Mouse (Mus musculus) cerebral cortex, adult 2 months (tissue): ENCODE data around the gene Ntrk2.

ENCODE experiments used
- WGBS: fragments of 180-500 bp; shearing (Covaris S2); methylation state at CpG from one replicate; pipeline ENCODE4 v1.1.7; 2018; 5-methylcytosine and 5-hydroxymethylcytosine counted together

Gene Ntrk2

DNA sequence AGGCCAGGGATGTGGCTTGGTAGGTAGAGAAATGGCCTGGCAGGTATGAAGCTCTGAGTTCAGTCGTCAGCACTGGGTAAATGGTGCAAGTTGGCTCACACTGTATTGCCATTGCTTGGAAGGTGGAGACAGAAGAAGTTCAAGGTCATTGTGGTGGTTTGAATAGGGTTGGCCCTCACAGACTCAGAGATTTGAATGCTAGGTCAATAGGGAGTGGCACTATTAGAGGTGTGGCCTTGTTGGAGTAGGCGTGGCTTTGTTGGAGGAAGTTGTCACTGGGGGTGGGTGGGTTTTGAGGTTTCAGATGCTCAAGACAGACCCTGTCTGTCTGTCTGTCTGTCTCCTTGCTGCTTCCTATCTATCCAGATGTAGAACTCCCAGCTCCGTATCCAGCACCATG is 159.5 kb downstream of the Ntrk2 start:
- WGBS = 91% methylated on average over 3 of the region's 3 CpGs

- WGBS = 49% methylated on average over 3 of the region's 3 CpGs
Observed at GRCm38 (mm10) chr13:58966466-58966865, 160.1 kb downstream of the Ntrk2 start.

DNA sequence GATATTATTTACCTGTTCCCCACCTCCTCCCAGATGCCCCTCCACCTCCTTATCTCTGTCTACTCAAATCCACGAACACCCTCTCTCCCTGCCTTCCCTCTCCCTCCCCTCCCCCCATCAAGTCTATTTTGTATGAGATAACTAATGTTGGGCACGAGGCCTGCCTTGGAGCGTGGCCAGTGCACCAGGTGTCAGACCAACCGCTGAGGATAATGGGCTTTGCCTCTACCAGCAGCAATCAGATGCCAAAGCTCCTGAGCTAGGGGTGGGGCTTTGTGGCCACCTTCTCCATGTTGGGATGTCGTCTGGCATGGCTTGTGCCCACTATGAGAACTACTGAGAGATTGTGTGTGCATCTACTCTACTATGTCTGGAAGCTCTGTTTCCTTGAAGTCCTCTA is 161.8 kb downstream of the Ntrk2 start:
- WGBS = 28% methylated on average over 5 of the region's 5 CpGs

DNA sequence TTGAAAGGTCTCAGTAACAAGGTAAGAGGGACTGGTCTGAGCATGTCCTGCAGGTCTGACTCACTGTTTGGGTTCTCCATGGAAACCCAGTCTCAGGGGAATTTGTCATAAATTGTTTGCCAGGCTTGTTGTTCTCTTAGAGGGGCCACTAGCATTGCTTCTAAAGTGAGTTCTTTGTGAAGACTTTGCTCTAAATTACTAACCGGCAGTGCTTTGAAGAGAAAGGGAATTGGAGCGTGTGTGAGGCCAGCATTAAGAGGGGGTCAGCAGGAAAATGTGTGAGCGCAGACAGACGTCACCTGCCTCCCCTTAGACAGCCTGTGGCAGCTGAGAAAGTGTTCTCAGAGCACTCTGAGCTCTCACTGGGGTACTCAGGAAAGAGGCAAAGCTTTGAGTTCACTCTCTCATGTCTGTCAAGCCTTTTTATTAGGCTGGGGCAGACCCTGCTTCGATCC is 165.1 kb downstream of the Ntrk2 start:
- WGBS = 48% methylated on average over 5 of the region's 5 CpGs

DNA sequence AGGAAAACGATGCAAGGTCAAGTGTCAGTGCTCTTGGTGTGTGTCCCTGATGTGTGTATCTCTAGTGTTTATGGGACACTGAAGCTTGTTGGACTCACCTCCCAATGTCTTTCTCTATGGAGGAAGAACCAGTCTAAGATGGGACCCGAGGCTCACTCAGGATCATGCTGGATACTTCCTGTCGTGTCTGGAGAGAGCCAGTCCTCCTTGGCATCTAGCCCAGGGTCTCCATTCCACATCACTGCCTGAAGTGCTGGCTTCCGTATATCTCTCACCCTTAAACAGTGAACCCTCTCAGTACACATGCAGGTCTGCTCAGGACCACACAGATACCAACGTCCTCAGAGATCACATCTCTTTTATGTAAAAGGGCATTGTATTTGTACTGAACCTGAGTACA is 166.1 kb downstream of the Ntrk2 start:
- 33% methylated on average over 5 of the region's 5 CpGs for whole genome bisulfite sequencing

- 56% methylated on average over 5 of the region's 5 CpGs for WGBS
Observed at GRCm38 (mm10) chr13:58996447-58996846, 190.1 kb downstream of the Ntrk2 start.

- 91% methylated on average over 2 of the region's 2 CpGs for WGBS
Observed at GRCm38 (mm10) chr13:58997763-58998162, 191.4 kb downstream of the Ntrk2 start.

GRCm38 (mm10) chr13:58999373-59000053 is 193.1 kb downstream of the Ntrk2 start:
- WGBS = 39% methylated on average over 11 of the region's 11 CpGs

- WGBS = 49% methylated on average over 12 of the region's 12 CpGs
Observed at GRCm38 (mm10) chr13:59002943-59003806, 196.8 kb downstream of the Ntrk2 start.

DNA sequence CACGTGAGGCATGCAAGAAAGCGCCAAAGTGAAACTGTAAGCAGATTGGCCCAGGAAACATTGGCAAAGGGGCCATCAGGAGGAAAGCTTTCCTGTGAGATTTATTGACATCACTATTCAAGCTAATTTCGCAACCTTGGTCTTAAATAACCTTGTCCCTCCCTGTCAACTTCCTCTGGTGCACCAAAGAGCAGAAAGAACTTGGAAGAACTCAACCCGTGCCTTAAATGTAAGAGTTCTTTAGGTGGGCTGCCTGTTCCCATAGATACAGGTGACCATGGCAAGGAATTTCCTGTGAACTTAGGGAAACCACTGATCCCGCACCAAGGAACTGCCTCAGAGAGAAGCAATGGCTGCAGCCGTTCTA is 197.4 kb downstream of the Ntrk2 start:
- WGBS = 53% methylated on average over 6 of the region's 6 CpGs

DNA sequence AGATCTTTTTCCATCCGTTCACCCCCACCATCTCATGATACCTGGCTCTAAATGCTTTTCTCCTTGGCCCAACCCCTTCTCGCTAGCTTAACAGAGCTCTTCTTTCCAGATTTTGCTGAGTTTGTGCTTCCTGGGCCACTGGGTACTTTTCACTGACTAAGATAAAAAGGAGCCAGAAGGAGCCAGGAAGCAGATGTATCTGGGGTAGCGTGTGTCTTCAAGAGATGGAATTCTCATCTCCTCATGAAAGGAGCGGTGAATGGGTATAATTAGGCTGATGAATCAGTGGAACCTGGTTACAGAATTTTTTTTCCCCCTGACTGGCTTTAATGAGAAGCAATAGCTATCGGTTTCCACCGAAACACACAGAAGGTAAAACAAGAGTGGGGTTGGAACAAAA is 198.2 kb downstream of the Ntrk2 start:
- 42% methylated on average over 6 of the region's 6 CpGs for WGBS

GRCm38 (mm10) chr13:59009855-59010254 is 203.5 kb downstream of the Ntrk2 start:
- 58% methylated on average over 5 of the region's 5 CpGs for WGBS

DNA sequence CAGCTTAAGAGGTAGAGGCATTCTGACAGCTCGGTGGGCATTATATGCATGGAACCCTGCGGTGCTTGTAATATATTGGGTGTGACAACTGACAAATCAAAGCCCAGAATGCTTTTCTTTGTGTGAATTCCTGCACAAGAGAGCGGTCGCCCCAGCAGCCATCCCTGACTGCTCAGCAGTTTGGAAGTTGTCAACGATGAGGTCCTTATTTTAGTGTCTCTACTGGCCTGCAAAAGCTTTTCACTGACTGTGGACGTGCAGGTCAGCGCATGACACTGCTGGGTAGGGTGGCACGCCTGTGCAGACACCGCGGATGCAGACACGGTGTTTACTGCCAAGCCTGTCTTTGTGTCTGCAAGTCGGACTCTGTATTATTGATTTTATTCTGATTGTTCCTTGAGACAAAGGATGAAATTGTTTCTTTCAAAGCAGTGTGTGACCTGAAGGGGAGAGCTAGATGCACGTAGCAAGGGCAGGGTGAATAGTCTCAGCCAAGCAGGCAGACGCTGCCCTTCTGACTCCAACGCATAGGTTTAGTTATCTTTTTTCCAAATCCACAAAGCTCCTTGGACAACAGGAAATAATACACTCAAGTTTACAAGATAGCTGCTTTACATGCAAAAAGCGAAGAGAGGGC is 204.6 kb downstream of the Ntrk2 start:
- 20% methylated on average over 16 of the region's 16 CpGs for WGBS

DNA sequence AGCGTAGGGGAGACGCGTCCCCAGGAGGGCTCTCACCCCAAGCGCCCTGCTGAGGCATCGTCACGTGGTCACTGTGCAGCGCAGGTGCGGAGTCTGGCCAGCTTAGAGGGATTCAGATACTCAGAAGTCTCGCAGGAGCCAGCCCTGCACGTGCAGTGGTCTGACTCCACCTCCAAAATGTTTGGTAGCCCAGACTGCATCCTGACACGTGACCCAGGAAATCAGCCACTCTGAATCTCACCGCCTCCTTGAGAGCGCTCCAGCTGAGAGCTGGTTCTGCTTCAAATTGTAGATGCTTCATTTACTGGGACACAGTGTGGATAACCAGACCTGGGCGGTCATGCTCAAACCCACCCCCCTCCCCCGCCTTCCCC is 205.1 kb downstream of the Ntrk2 start:
- 3% methylated on average over 15 of the region's 15 CpGs for WGBS

DNA sequence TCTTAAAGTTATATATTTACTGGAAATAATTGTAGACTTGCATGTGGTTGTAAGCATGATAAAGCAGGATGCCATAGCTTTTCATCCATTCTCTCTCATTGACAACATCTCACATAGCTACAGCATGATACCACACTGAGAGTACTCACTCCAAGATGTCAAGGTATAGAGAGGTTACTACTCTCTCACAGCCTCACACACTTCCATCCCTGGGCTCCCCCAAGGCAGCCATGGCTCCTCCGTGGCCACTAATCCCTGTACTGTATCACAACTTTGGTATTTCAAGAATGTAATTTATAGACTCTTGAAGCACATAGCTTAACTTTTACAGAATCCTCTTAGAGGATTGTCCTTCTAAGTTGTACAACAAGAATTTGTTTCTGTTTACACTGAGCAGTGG is 209.0 kb downstream of the Ntrk2 start:
- WGBS = 63% methylated on average over 1 of the region's 1 CpGs

DNA sequence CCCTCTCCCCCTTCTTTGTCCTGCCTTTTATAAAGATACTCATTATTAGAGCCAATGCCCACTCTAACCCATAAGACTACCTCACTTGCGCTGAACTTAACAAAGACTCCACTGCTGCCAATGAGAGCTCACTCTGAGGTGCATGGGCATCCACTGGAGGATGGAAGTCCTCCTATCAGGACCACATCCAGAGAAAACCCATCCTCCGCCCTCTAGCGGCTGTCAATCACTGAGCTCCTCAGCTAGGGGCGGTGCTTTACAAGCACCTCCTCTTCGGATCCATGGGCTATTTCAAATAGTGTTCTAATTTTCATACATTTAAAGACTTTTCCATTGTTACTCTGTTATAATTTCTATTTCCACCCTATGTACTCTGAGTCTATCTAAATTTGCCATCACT is 210.8 kb downstream of the Ntrk2 start:
- WGBS = 75% methylated on average over 5 of the region's 5 CpGs

DNA sequence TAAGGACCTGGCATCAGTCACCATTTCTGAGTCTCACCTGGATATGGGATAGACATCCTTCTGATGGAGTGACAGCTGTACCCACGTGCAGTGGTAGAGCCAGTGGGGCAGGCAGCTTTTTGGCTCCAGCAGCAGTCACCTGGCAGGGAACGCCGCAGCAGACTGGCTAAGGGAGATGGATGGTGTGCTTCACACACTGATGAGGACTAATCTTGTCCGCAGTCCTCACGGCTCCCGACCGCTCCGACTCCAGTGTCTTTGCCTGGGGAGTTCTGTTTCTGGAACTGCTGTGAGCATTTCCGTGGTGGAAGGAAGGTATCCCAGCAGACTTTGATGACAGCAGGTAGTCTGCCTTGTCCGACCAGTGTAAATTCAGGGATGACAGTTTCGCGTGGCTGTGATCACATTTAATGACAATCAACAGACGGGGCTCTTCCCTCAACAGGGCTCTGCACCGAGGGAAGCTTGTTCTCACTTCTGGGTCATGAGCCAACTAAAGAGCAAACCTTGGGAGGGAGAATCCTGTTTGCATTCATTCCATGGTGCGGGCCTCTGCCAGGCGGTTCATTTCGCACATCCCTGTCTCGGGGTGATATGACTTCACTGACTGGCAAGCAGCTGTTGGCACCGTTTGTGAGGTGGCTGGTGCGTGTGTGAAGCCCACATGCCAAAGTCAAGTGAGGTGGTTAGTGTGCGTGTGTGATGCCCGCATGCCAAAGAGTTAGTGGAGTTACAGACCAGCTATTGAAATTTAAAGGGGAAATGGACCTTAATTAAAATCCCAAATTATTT is 216.1 kb downstream of the Ntrk2 start:
- WGBS = 47% methylated on average over 22 of the region's 22 CpGs

- WGBS = 69% methylated on average over 8 of the region's 8 CpGs
Observed at GRCm38 (mm10) chr13:59025653-59026052, 219.3 kb downstream of the Ntrk2 start.

- 59% methylated on average over 9 of the region's 9 CpGs for WGBS
Observed at GRCm38 (mm10) chr13:59027436-59027835, 221.1 kb downstream of the Ntrk2 start.

DNA sequence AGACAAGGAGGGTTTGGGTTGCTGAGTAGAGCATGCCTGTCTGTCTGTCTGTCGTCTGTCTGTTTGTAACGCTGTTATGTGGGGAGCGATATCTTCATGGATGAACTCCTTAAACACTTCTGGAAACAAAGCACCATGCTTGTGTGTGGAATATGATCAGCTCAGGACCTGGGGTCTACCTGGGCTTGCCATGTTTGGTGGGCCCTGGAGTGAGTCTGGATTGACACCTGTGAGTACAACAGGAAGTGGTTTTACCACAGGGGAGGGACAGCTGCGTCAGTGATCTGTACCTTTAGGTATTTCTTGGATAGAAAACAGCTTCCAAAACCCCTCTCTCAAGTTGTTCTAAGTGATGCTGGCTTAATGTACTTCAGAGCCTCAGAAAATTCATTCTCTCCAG is 222.2 kb downstream of the Ntrk2 start:
- 84% methylated on average over 4 of the region's 4 CpGs for WGBS

GRCm38 (mm10) chr13:59030574-59030973 is 224.2 kb downstream of the Ntrk2 start:
- WGBS = 80% methylated on average over 6 of the region's 6 CpGs
